Mouse (Mus musculus) liver, embryonic 14.5 days (tissue): ENCODE results near the gene Olfr585. TPM values are rescaled to one million over a fixed set of nuclear protein-coding genes. Genes with fewer than 3 reads are reported as not detected.

Source experiments
- ATAC-seq: fragments of 200-750 bp; cut with Nextera tagmentation; 2 replicates; pipeline ENCODE4 v1.8.0; 2017; ENCODE audit warnings: moderate number of reproducible peaks, mild to moderate bottlenecking, moderate library complexity; ENCODE audit not compliant: insufficient read depth
- DNase-seq, 3 experiments: peaks; one replicate each; pipeline ENCODE4 v3.0.0-alpha.2; 2012 to 2013; ENCODE audit warnings: low read depth in 3 of 3, low spot score in 3 of 3
- H3K27ac ChIP-seq: fragments of 300-500 bp; sonication (generic); 2 replicates; pipeline ENCODE4 v1.5.1; 2014; ENCODE audit warnings: moderate library complexity, mild to moderate bottlenecking, control low read depth, inconsistent platforms
- H3K27me3 ChIP-seq: fragments of 300-500 bp; sonication (generic); 2 replicates; pipeline ENCODE4 v1.6.1; 2014; ENCODE audit warnings: mild to moderate bottlenecking, low read length, moderate library complexity; ENCODE audit not compliant: control insufficient read depth, insufficient read depth
- H3K36me3 ChIP-seq: fragments of 300-500 bp; sonication (generic); replicated peaks from 2 replicates; pipeline ENCODE4 v1.6.1; 2014; ENCODE audit warnings: low read depth; ENCODE audit not compliant: control insufficient read depth, insufficient read depth
- H3K4me1 ChIP-seq, 2 experiments: fragments of 200-500 bp in 1 of 2; fragments of 300-500 bp in 1 of 2; sonication (generic) in 1 of 2; replicated peaks; 2 replicates each; pipeline ENCODE4 v1.6.1; 2012 to 2014; ENCODE audit warnings: antibody characterized with exemption in 1 of 2, inconsistent platforms in 1 of 2, low read length in 1 of 2; ENCODE audit not compliant: control insufficient read depth in 2 of 2, insufficient read depth in 2 of 2
- H3K4me2 ChIP-seq: fragments of 300-500 bp; sonication (generic); 2 replicates; pipeline ENCODE4 v1.6.1; 2014; ENCODE audit warnings: low read depth, mild to moderate bottlenecking, control low read depth, moderate library complexity
- H3K4me3 ChIP-seq, 2 experiments: fragments of 200-500 bp in 1 of 2; fragments of 300-500 bp in 1 of 2; sonication (generic) in 1 of 2; 2 replicates each; pipeline ENCODE4 v1.5.1; 2012 to 2014; ENCODE audit warnings: low read depth in 2 of 2, low read length in 2 of 2, mild to moderate bottlenecking in 2 of 2, control low read depth in 1 of 2, inconsistent platforms in 1 of 2, moderate library complexity in 1 of 2; ENCODE audit not compliant: insufficient read depth in 1 of 2
- H3K9ac ChIP-seq: fragments of 300-500 bp; sonication (generic); replicated peaks from 2 replicates; pipeline ENCODE4 v1.6.1; 2014; ENCODE audit warnings: mild to moderate bottlenecking, control low read depth, moderate library complexity
- H3K9me3 ChIP-seq: fragments of 300-500 bp; sonication (generic); 2 replicates; pipeline ENCODE4 v1.6.1; 2016; ENCODE audit warnings: low read length, mixed read lengths; ENCODE audit not compliant: control insufficient read depth
- CTCF ChIP-seq: IDR thresholded peaks from 2 replicates; pipeline ENCODE4 v1.5.1; 2016; ENCODE audit warnings: antibody characterized with exemption, low read depth, control low read depth
- EP300 ChIP-seq: IDR thresholded peaks from 2 replicates; pipeline ENCODE4 v1.6.1; 2016; ENCODE audit warnings: antibody characterized with exemption, low read depth
- WGBS: fragments of 180-500 bp; shearing (Covaris S2); extraction: QIAGEN DNeasy Blood & Tissue Kit; methylation state at CpG from one replicate; pipeline ENCODE4 v1.1.7; 2014; ENCODE audit not compliant: insufficient replicate concordance; 5-methylcytosine and 5-hydroxymethylcytosine counted together
- polyA plus RNA-seq, 2 experiments: library from polyadenylated mRNA; depleted of rRNA in 1 of 2; stranded (reverse) in 1 of 2; unstranded in 1 of 2; fragments of >200 nt; fragmentation: Nextera tagmentation in 1 of 2; extraction: Ambion mirVana in 1 of 2; gene quantifications; 2 replicates each; pipeline versions ENCODE4 v1.2.1 to v1.2.3; 2012 to 2014

Olfr585 gene
- polyA plus RNA-seq (2012; rRNA removed) (not detected in 2 replicates), polyA plus RNA-seq (2014; fragmentation: Nextera tagmentation; extraction: Ambion mirVana) (not detected in 2 replicates)

DNA sequence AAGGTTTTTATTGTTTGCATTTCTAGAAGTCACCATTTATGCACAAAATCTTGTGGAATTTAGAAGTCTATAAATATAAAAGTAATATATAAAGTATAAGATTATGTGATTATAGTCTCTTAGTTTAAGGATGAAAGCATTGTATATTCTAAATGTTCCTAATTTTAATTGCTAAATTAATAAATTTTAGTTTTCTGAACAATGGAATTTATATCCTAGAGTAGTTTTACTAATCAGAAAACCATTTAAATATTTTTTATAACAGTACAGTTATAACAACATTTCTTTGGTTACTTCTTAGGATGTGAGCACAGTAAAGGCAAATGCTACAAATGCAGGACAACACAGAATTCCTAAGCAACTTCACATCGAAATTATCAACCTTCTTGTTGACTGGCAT is at the start of gene Olfr585:
Gene Olfr585, plus strand, starts transcription at position 301 of the 400 bp plus-strand sequence.
- Histone ChIP-seq H3K27me3 (no peaks in the 10 kb centered on the region), H3K4me1 (no peaks in the 10 kb centered on the region), H3K9me3 (no peaks in the 10 kb centered on the region), H3K9ac (no peak within 1 kb of the TSS), H3K36me3 (no peaks in the 10 kb centered on the region), H3K4me3 (no peak within 1 kb of the TSS), H3K4me2 (no peak within 1 kb of the TSS), H3K27ac (no peak within 1 kb of the TSS)
- TF ChIP-seq CTCF (no peak), EP300 (no peak)
- no peak for ATAC-seq
- no peak for DNase-seq
- 72% methylated on average over 1 of the region's 1 CpGs for whole genome bisulfite sequencing

GRCm38 (mm10) chr7:103051000-103051399 is 46.5 kb upstream of the Olfr585 start, which contains the start of gene Olfr583:
Gene Olfr583, plus strand, starts transcription at chr7:103051300.
- no peaks in the 10 kb centered on the region for H3K36me3 ChIP-seq
- no peak for TF ChIP-seq EP300
- TF ChIP-seq CTCF = no peak
- ATAC-seq = no peak

GRCm38 (mm10) chr7:103081585-103081984 is 15.9 kb upstream of the Olfr585 start, which contains the start of gene Olfr584:
Gene Olfr584, plus strand, starts transcription at chr7:103081885.
- Histone ChIP-seq H3K4me1 (no peaks in the 10 kb centered on the region), H3K4me3 (no peak within 1 kb of the TSS), H3K27ac (no peak within 1 kb of the TSS), H3K9me3 (no peaks in the 10 kb centered on the region), H3K27me3 (no peaks in the 10 kb centered on the region), H3K36me3 (no peaks in the 10 kb centered on the region), H3K4me2 (no peak within 1 kb of the TSS), H3K9ac (no peak within 1 kb of the TSS)
- WGBS = 63% methylated on average over 1 of the region's 1 CpGs
- no peak for TF ChIP-seq EP300
- TF ChIP-seq CTCF = no peak
- no peak for DNase-seq
- ATAC-seq = no peak

More at GRCm38 (mm10) chr7:103051000-103051399, 46.5 kb upstream of the Olfr585 start, which contains the start of gene Olfr583:
- Histone ChIP-seq H3K4me1 (no peaks in the 10 kb centered on the region), H3K4me2 (no peak within 1 kb of the TSS), H3K4me3 (no peak within 1 kb of the TSS), H3K27ac (no peak within 1 kb of the TSS), H3K27me3 (no peaks in the 10 kb centered on the region), H3K9ac (no peak within 1 kb of the TSS), H3K9me3 (no peaks in the 10 kb centered on the region)
- DNase-seq = no peak
- WGBS = 53% methylated on average over 1 of the region's 1 CpGs

DNA sequence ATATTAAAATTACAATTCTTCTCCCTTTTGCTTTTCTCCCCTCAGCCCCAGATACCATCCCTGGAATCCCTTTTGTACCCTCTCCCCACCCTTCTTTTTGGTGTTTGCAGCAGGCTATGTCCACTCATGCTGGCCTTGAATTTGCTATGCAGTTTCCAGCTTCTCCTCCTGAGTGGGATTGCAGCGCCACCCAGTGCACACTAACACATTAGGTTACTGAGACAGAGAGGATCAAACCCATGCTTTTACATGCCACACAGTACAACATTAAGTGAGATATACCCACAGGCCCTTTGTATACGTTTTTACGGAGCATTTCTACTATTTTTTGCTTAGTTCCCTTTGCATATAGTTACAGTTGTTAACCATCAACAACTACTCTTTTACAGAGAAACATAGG is 21.9 kb downstream of the Olfr585 start:
- Histone ChIP-seq H3K9me3 (no peaks in the 10 kb centered on the region), H3K36me3 (no peaks in the 10 kb centered on the region), H3K27me3 (no peaks in the 10 kb centered on the region), H3K27ac (no peak overlapping the region), H3K9ac (no peak overlapping the region), H3K4me2 (no peak overlapping the region), H3K4me1 (no peaks in the 10 kb centered on the region), H3K4me3 (no peak overlapping the region)
- no peak for ATAC-seq
- WGBS = 37% methylated on average over 3 of the region's 3 CpGs
- DNase-seq = no peak
- peak; percentile 40; the same call in 1 of the 2 replicates for TF ChIP-seq CTCF
- TF ChIP-seq EP300 = no peak

GRCm38 (mm10) chr7:103125538-103125937 is 28.0 kb downstream of the Olfr585 start, which contains the start of gene Olfr586:
Gene Olfr586, minus strand, starts transcription at chr7:103125638.
- Histone ChIP-seq H3K4me2 (no peak within 1 kb of the TSS), H3K36me3 (no peaks in the 10 kb centered on the region), H3K9ac (no peak within 1 kb of the TSS), H3K27me3 (no peaks in the 10 kb centered on the region), H3K9me3 (no peaks in the 10 kb centered on the region), H3K27ac (no peak within 1 kb of the TSS), H3K4me3 (no peak within 1 kb of the TSS), H3K4me1 (no peaks in the 10 kb centered on the region)
- DNase-seq = no peak
- ATAC-seq = no peak
- 73% methylated on average over 3 of the region's 3 CpGs for WGBS
- TF ChIP-seq EP300 (no peak), CTCF (no peak)
